Mouse (Mus musculus) midbrain, embryonic 11.5 days (tissue): ENCODE data around the gene Psmb5. TPM values are rescaled to one million over a fixed set of nuclear protein-coding genes. Genes with fewer than 3 reads are reported as not detected.
A peak's percentile ranks its signal among the peaks of the same experiment; 100 is the strongest.

Experiments used
- ATAC-seq: fragments of 200-750 bp; cut with Nextera tagmentation; 2 replicates; pipeline ENCODE4 v1.8.0; 2017; ENCODE audit warnings: moderate TSS enrichment, moderate library complexity; ENCODE audit not compliant: low FRiP score
- DNase-seq: peaks from one replicate; pipeline ENCODE4 v3.0.0; 2015; ENCODE audit warnings: low spot score; ENCODE audit errors: missing footprints
- H3K27ac ChIP-seq: fragments of 300-500 bp; sonication (generic); 2 replicates; pipeline ENCODE4 v1.5.1; 2014; ENCODE audit warnings: low read depth, low read length
- H3K27me3 ChIP-seq: fragments of 300-500 bp; sonication (generic); 2 replicates; pipeline ENCODE4 v1.6.1; 2014; ENCODE audit warnings: mild to moderate bottlenecking, low read length, moderate library complexity, mixed read lengths; ENCODE audit not compliant: control insufficient read depth, insufficient read depth
- H3K36me3 ChIP-seq: fragments of 300-500 bp; sonication (generic); 2 replicates; pipeline ENCODE4 v1.6.1; 2014; ENCODE audit warnings: mild to moderate bottlenecking, low read length, moderate library complexity, mixed read lengths; ENCODE audit not compliant: control insufficient read depth, insufficient read depth
- H3K4me1 ChIP-seq: fragments of 300-500 bp; sonication (generic); 2 replicates; pipeline ENCODE4 v1.6.1; 2014; ENCODE audit warnings: low read length; ENCODE audit not compliant: control insufficient read depth, insufficient read depth
- H3K4me2 ChIP-seq: fragments of 300-500 bp; sonication (generic); 2 replicates; pipeline ENCODE4 v1.6.1; 2014; ENCODE audit warnings: mild to moderate bottlenecking, moderate library complexity
- H3K4me3 ChIP-seq: fragments of 300-500 bp; sonication (generic); 2 replicates; pipeline ENCODE4 v1.5.1; 2014; ENCODE audit warnings: low read depth, low read length
- H3K9ac ChIP-seq: fragments of 300-500 bp; sonication (generic); 2 replicates; pipeline ENCODE4 v1.6.1; 2014; ENCODE audit warnings: low read length
- H3K9me3 ChIP-seq: fragments of 300-500 bp; sonication (generic); 2 replicates; pipeline ENCODE4 v1.6.1; 2016; ENCODE audit warnings: low read length; ENCODE audit not compliant: control insufficient read depth
- WGBS: fragments of 180-500 bp; shearing (Covaris S2); extraction: QIAGEN DNeasy Blood & Tissue Kit; methylation state at CpG from one replicate; pipeline ENCODE4 v1.1.7; 2014; 5-methylcytosine and 5-hydroxymethylcytosine counted together
- polyA plus RNA-seq: library from polyadenylated mRNA; unstranded; fragments of >200 nt; fragmentation: Nextera tagmentation; extraction: Ambion mirVana; gene quantifications from 2 replicates; pipeline ENCODE4 v1.2.1, GENCODE M21; 2014

The Psmb5 gene
- polyA plus RNA-seq, result 396 and 453 TPM in 2 replicates

DNA sequence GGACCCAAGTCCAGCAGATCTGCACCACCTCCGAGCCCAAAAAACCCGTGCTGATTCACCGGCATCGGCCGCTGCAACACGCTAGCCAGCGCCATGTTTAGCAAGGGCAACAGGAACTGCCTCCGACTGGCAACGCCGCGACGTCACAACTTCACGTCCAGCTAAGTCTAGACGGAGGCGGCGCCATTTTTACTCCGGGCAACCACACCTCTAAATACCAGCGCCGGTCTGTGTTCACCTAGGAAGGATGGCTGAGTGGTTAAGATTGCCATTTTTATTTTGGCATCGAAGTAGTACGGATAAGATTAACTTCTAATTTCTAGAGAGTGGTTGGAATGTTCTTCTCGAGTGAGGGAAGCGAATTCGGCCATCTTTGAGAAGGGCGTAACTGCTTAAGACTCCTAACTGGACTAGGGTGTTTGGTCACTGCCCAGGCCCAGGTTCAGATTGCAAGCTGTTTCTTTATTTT is at the start of gene Psmb5:
Psmb5 (minus strand) TSS at position 126 of the 469 bp plus-strand sequence.
- Histone ChIP-seq H3K9ac (peak within 1 kb of the TSS; percentile 92), H3K36me3 (peaks cover 5% of the 10 kb centered on the region; the same call in 1 of the 2 replicates), H3K4me1 (peaks cover 4% of the 10 kb centered on the region), H3K9me3 (no peaks in the 10 kb centered on the region), H3K4me3 (peak within 1 kb of the TSS; percentile 83), H3K27ac (peak within 1 kb of the TSS; percentile 11; the same call in 1 of the 2 replicates), H3K4me2 (peak within 1 kb of the TSS; percentile 54), H3K27me3 (no peaks in the 10 kb centered on the region)
- DNase-seq, result peak; percentile 99
- WGBS, result under 1% methylated on average over 25 of the region's 25 CpGs
- ATAC-seq, result peak; percentile 91

GRCm38 (mm10) chr14:54664477-54665222 is 46.8 kb upstream of the Psmb5 start:
- Histone ChIP-seq H3K27me3 (no peaks in the 10 kb centered on the region), H3K4me1 (no peaks in the 10 kb centered on the region), H3K36me3 (peaks cover 49% of the 10 kb centered on the region), H3K27ac (no peak overlapping the region), H3K9ac (no peak overlapping the region), H3K4me2 (no peak overlapping the region), H3K4me3 (no peak overlapping the region), H3K9me3 (no peaks in the 10 kb centered on the region)
- 91% methylated on average over 10 of the region's 10 CpGs for WGBS
- ATAC-seq (no peak), DNase-seq (no peak)

- Histone ChIP-seq H3K4me1 (no peaks in the 10 kb centered on the region), H3K27ac (no peak overlapping the region), H3K27me3 (no peaks in the 10 kb centered on the region), H3K4me2 (no peak overlapping the region), H3K36me3 (peaks cover 41% of the 10 kb centered on the region), H3K9ac (no peak overlapping the region), H3K4me3 (no peak overlapping the region), H3K9me3 (no peaks in the 10 kb centered on the region)
- DNase-seq (peak; percentile 81), ATAC-seq (no peak)
- 86% methylated on average over 2 of the region's 2 CpGs for WGBS
Measured at GRCm38 (mm10) chr14:54660009-54660408, 42.2 kb upstream of the Psmb5 start.

DNA sequence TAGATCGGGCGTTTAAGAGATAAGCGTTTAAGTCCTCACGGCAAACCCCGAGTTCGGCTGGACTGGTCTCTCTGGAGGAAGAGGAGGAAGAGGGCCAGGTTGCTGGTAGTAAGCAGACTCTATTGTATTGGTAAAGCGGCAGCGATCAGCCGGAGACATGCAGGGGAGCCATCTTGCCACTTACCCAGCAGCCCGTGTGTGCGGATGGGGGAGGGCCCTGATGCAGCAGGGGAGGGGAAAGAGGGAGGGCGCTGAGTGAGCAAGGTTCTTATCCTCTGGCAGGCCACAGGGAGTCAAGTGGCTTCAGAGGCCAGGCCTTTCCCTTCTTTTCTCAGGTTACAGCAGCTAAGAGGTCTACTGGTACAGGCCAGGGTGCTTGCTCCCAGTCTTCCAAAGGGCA is 35.7 kb upstream of the Psmb5 start:
- Histone ChIP-seq H3K9ac (peak overlapping the region; percentile 77), H3K27ac (peak overlapping the region; percentile 41), H3K9me3 (no peaks in the 10 kb centered on the region), H3K36me3 (peaks cover 22% of the 10 kb centered on the region), H3K4me1 (peaks cover 25% of the 10 kb centered on the region), H3K4me3 (peak overlapping the region; percentile 52), H3K27me3 (no peaks in the 10 kb centered on the region), H3K4me2 (peak overlapping the region; percentile 89)
- peak; percentile 96 for DNase-seq
- WGBS, result 0% methylated on average over 12 of the region's 12 CpGs
- ATAC-seq, result peak; percentile 88

GRCm38 (mm10) chr14:54652787-54653186 is 35.0 kb upstream of the Psmb5 start:
- peak overlapping the region; percentile 89 for H3K4me2 ChIP-seq
- ATAC-seq, result 0 out of 2 replicates have a peak, but pooled peaks have one; percentile 27
- 0% methylated on average over 7 of the region's 7 CpGs for WGBS
- H3K36me3 ChIP-seq, result peaks cover 25% of the 10 kb centered on the region
- H3K27me3 ChIP-seq, result no peaks in the 10 kb centered on the region
- DNase-seq, result no peak
- H3K27ac ChIP-seq, result peak overlapping the region; percentile 41
- peaks cover 25% of the 10 kb centered on the region for H3K4me1 ChIP-seq
- no peaks in the 10 kb centered on the region for H3K9me3 ChIP-seq
- peak overlapping the region; percentile 77 for H3K9ac ChIP-seq
- peak overlapping the region; percentile 52 for H3K4me3 ChIP-seq

DNA sequence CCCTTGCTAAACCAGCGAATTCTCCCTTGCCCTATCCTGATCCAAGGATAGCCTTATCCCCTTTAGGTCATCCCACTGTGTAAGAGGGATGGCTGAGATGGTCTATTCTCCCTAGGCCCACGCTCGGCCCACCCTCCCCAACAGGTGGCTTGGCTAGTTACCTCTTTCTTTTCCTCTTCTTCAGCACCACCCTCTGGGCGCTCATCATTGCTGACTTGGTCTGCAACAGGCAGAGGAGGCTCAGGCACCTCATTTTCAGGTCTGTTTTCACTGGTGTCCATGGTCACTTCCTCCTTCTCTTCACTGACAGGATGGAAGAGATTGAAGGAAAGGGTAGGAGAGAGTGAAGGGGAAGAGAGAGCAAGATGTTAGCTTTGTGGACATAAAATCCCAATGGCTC is 33.7 kb upstream of the Psmb5 start:
- no peak overlapping the region for H3K27ac ChIP-seq
- peaks cover 28% of the 10 kb centered on the region for H3K36me3 ChIP-seq
- no peaks in the 10 kb centered on the region for H3K27me3 ChIP-seq
- ATAC-seq, result peak; percentile 23
- no peak for DNase-seq
- no peak overlapping the region for H3K4me2 ChIP-seq
- H3K9ac ChIP-seq, result no peak overlapping the region
- peaks cover 25% of the 10 kb centered on the region for H3K4me1 ChIP-seq
- WGBS, result 74% methylated on average over 4 of the region's 4 CpGs
- no peaks in the 10 kb centered on the region for H3K9me3 ChIP-seq
- no peak overlapping the region for H3K4me3 ChIP-seq

DNA sequence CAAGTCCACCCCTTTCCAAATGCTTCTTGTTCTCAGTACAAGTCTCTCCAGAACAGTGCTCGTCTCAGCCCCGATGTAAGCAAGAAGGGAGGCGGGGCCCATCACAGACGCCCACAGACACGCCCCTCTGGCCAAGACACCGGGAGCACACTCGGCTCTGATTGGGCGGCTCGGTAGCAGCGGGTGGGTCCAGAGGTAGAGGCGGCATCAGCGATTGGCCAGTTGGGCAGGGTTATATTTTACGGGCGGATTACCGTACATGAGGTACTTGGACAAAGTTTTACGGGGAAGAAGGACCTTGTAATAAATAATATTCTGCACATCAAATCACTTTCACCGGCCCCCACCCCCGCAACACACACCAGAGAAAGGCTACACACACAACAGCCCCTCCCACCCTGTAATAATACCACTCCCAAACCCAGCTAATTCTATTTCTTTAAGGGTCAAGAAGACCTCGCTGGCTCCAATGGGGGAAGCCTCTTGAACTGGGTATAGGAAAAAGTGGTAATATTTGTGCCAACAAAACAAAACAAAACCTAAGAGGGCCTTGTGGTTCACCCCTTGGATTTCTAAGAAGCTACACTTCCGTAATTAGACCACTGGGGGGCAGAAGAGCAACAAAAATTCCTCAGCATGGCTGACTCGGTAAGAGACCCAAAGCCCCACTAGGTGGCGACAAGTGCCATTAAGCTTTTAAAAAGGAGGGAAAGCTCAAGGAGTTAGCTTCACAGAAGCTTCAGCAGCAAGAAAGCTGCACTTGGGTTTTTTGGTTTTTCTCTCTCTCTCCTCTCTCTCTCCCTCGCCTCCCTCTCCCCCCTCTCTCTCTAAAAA is 33.0 kb upstream of the Psmb5 start:
- ATAC-seq (peak; percentile 38; the same call in 1 of the 2 replicates), DNase-seq (peak; percentile 99)
- H3K9me3 ChIP-seq, result no peaks in the 10 kb centered on the region
- H3K4me1 ChIP-seq, result peaks cover 25% of the 10 kb centered on the region
- no peak overlapping the region for H3K4me3 ChIP-seq
- no peak overlapping the region for H3K9ac ChIP-seq
- 66% methylated on average over 23 of the region's 23 CpGs for WGBS
- peaks cover 31% of the 10 kb centered on the region for H3K36me3 ChIP-seq
- H3K4me2 ChIP-seq, result no peak overlapping the region
- no peaks in the 10 kb centered on the region for H3K27me3 ChIP-seq
- no peak overlapping the region for H3K27ac ChIP-seq

- no peak overlapping the region for H3K27ac ChIP-seq
- peaks cover 54% of the 10 kb centered on the region for H3K36me3 ChIP-seq
- DNase-seq (no peak), ATAC-seq (no peak)
- H3K9me3 ChIP-seq, result no peaks in the 10 kb centered on the region
- H3K4me2 ChIP-seq, result no peak overlapping the region; the same call in 1 of the 2 replicates
- no peak overlapping the region for H3K4me3 ChIP-seq
- H3K9ac ChIP-seq, result no peak overlapping the region
- no peaks in the 10 kb centered on the region for H3K27me3 ChIP-seq
- peaks cover 19% of the 10 kb centered on the region for H3K4me1 ChIP-seq
- 78% methylated on average over 4 of the region's 4 CpGs for WGBS
Measured at GRCm38 (mm10) chr14:54647900-54648299, 30.1 kb upstream of the Psmb5 start.
